Mouse (Mus musculus): ENCODE measurements at regions not wholly inside any gene's neighbourhood (a gene's known extent, or its start where the extent isn't known, plus 50 kb on each side); places are given as distances from the start of the nearest gene placed in this dataset.
A peak's percentile ranks its signal among the peaks of the same experiment; 100 is the strongest.

- DNase-seq (ENCODE audit: low spot score), result no peak
Observed at GRCm38 (mm10) chr7:83077919-83078265, 210.8 kb downstream of the Mex3b start.

GRCm38 (mm10) chr7:83078695-83079094 is 211.6 kb downstream of the Mex3b start:
- DNase-seq (ENCODE audit: low spot score), result no peak

GRCm38 (mm10) chr7:83079842-83080241 is 212.7 kb downstream of the Mex3b start:
- DNase-seq (ENCODE audit: low spot score), result no peak

- no peak for DNase-seq (ENCODE audit: low spot score)
Observed at GRCm38 (mm10) chr7:83084496-83085082, 217.5 kb downstream of the Mex3b start.

- DNase-seq (ENCODE audit: low spot score), result no peak
Observed at GRCm38 (mm10) chr7:83085547-83086158, 218.5 kb downstream of the Mex3b start.

- no peak for DNase-seq (ENCODE audit: low spot score)
Observed at GRCm38 (mm10) chr7:83087408-83087807, 220.3 kb downstream of the Mex3b start.

GRCm38 (mm10) chr7:83088125-83088524 is 221.0 kb downstream of the Mex3b start:
- no peak for DNase-seq (ENCODE audit: low spot score)

- no peak for DNase-seq (ENCODE audit: low spot score)
Observed at GRCm38 (mm10) chr7:83089330-83089982, 222.3 kb downstream of the Mex3b start.

- no peak for DNase-seq (ENCODE audit: low spot score)
Observed at GRCm38 (mm10) chr7:83093923-83094355, 226.8 kb downstream of the Mex3b start.

GRCm38 (mm10) chr7:83094899-83095298 is 227.8 kb downstream of the Mex3b start:
- peak; percentile 56 for DNase-seq (ENCODE audit: low spot score)

GRCm38 (mm10) chr7:83095593-83095992 is 228.5 kb downstream of the Mex3b start:
- no peak for DNase-seq (ENCODE audit: low spot score)

GRCm38 (mm10) chr7:83104426-83104825 is 237.3 kb downstream of the Mex3b start:
- no peak for DNase-seq (ENCODE audit: low spot score)

- DNase-seq (ENCODE audit: low spot score), result no peak
Observed at GRCm38 (mm10) chr7:83105672-83106071, 238.5 kb downstream of the Mex3b start.

GRCm38 (mm10) chr7:83111217-83111823 is 244.2 kb downstream of the Mex3b start:
- no peak for DNase-seq (ENCODE audit: low spot score)

GRCm38 (mm10) chr7:83116487-83116886 is 249.4 kb downstream of the Mex3b start:
- no peak for DNase-seq (ENCODE audit: low spot score)

GRCm38 (mm10) chr7:83117065-83117464 is 249.9 kb downstream of the Mex3b start:
- DNase-seq (ENCODE audit: low spot score), result no peak

- no peak for DNase-seq (ENCODE audit: low spot score)
Observed at GRCm38 (mm10) chr7:83126196-83126595, 259.1 kb downstream of the Mex3b start.

GRCm38 (mm10) chr7:83140216-83140615 is 273.1 kb downstream of the Mex3b start:
- DNase-seq (ENCODE audit: low spot score), result no peak

GRCm38 (mm10) chr7:83140658-83141057 is 273.5 kb downstream of the Mex3b start:
- no peak for DNase-seq (ENCODE audit: low spot score)

GRCm38 (mm10) chr7:83144018-83144417 is 276.9 kb downstream of the Mex3b start:
- DNase-seq (ENCODE audit: low spot score), result no peak

GRCm38 (mm10) chr7:83145551-83145950 is 278.4 kb downstream of the Mex3b start:
- DNase-seq (ENCODE audit: low spot score), result no peak

- DNase-seq (ENCODE audit: low spot score), result no peak
Observed at GRCm38 (mm10) chr7:83161226-83161625, 294.1 kb downstream of the Mex3b start.

- no peak for DNase-seq (ENCODE audit: low spot score)
Observed at GRCm38 (mm10) chr7:83162868-83163267, 295.7 kb downstream of the Mex3b start.
